Mouse (Mus musculus): Measurements from ENCODE around the gene 1110008P14Rik. TPM values are rescaled to one million over a fixed set of nuclear protein-coding genes. Genes with fewer than 3 reads are reported as not detected.

Gene 1110008P14Rik
- polyA plus RNA-seq (2014; fragmentation: Illumina TruSeq; extraction: RNeasy Lipid Tissue Mini Kit (QIAGEN cat#74804); ENCODE audit: low read depth, low replicate concordance) = 1.6 TPM

GRCm38 (mm10) chr2:32381775-32382223, at the start of gene 1110008P14Rik:
Gene 1110008P14Rik, minus strand, starts transcription at chr2:32381938.

GRCm38 (mm10) chr2:32395484-32395945, 13.8 kb upstream of the 1110008P14Rik start, which contains the start of gene Ptges2:
Gene Ptges2, plus strand, starts transcription at chr2:32395896.

GRCm38 (mm10) chr2:32387706-32388490, 6.2 kb upstream of the 1110008P14Rik start, which contains the start of gene Lcn2:
Gene Lcn2, minus strand, starts transcription at chr2:32388252.

GRCm38 (mm10) chr2:32353007-32353542, 28.7 kb downstream of the 1110008P14Rik start, which contains the start of gene Dnm1:
Gene Dnm1, minus strand, starts transcription at chr2:32353338.

GRCm38 (mm10) chr2:32352151-32353006, 29.4 kb downstream of the 1110008P14Rik start, which contains the start of gene Ciz1:
Gene Ciz1, plus strand, starts transcription at chr2:32352327.

Other genes with a start within 250 kb of the 1110008P14Rik start
- 21.5 TPM for gene Prrc2b, start 230.9 kb downstream of the 1110008P14Rik start, polyA plus RNA-seq (2014; fragmentation: Illumina TruSeq; extraction: RNeasy Lipid Tissue Mini Kit (QIAGEN cat#74804); ENCODE audit: low read depth, low replicate concordance)
- 8.6 TPM for gene Pomt1, start 145.3 kb downstream of the 1110008P14Rik start, polyA plus RNA-seq (2014; fragmentation: Illumina TruSeq; extraction: RNeasy Lipid Tissue Mini Kit (QIAGEN cat#74804); ENCODE audit: low read depth, low replicate concordance)
- gene Uck1, start 121.8 kb downstream of the 1110008P14Rik start, polyA plus RNA-seq (2014; fragmentation: Illumina TruSeq; extraction: RNeasy Lipid Tissue Mini Kit (QIAGEN cat#74804); ENCODE audit: low read depth, low replicate concordance) = 17.3 TPM
- gene Golga2, start 94.6 kb downstream of the 1110008P14Rik start, polyA plus RNA-seq (2014; fragmentation: Illumina TruSeq; extraction: RNeasy Lipid Tissue Mini Kit (QIAGEN cat#74804); ENCODE audit: low read depth, low replicate concordance) = 11.1 TPM
- gene Swi5, start 93.9 kb downstream of the 1110008P14Rik start, polyA plus RNA-seq (2014; fragmentation: Illumina TruSeq; extraction: RNeasy Lipid Tissue Mini Kit (QIAGEN cat#74804); ENCODE audit: low read depth, low replicate concordance) = 354 TPM
- 4.2 TPM for gene Ciz1, start 29.6 kb downstream of the 1110008P14Rik start, polyA plus RNA-seq (2014; fragmentation: Illumina TruSeq; extraction: RNeasy Lipid Tissue Mini Kit (QIAGEN cat#74804); ENCODE audit: low read depth, low replicate concordance)
- 0.40 TPM for gene Dnm1, start 28.6 kb downstream of the 1110008P14Rik start, polyA plus RNA-seq (2014; fragmentation: Illumina TruSeq; extraction: RNeasy Lipid Tissue Mini Kit (QIAGEN cat#74804); ENCODE audit: low read depth, low replicate concordance)
- gene Lcn2, start 6.3 kb upstream of the 1110008P14Rik start, polyA plus RNA-seq (2014; fragmentation: Illumina TruSeq; extraction: RNeasy Lipid Tissue Mini Kit (QIAGEN cat#74804); ENCODE audit: low read depth, low replicate concordance) = 2.1 TPM
- gene Ptges2, start 14.0 kb upstream of the 1110008P14Rik start, polyA plus RNA-seq (2014; fragmentation: Illumina TruSeq; extraction: RNeasy Lipid Tissue Mini Kit (QIAGEN cat#74804); ENCODE audit: low read depth, low replicate concordance) = 1.8 TPM
- gene Naif1, start 68.5 kb upstream of the 1110008P14Rik start, polyA plus RNA-seq (2014; fragmentation: Illumina TruSeq; extraction: RNeasy Lipid Tissue Mini Kit (QIAGEN cat#74804); ENCODE audit: low read depth, low replicate concordance) = 0.85 TPM
- gene Slc25a25, start 69.5 kb upstream of the 1110008P14Rik start, polyA plus RNA-seq (2014; fragmentation: Illumina TruSeq; extraction: RNeasy Lipid Tissue Mini Kit (QIAGEN cat#74804); ENCODE audit: low read depth, low replicate concordance) = 16.5 TPM
- 8.8 TPM for gene Fam102a, start 153.4 kb upstream of the 1110008P14Rik start, polyA plus RNA-seq (2014; fragmentation: Illumina TruSeq; extraction: RNeasy Lipid Tissue Mini Kit (QIAGEN cat#74804); ENCODE audit: low read depth, low replicate concordance)
- gene Dpm2, start 188.9 kb upstream of the 1110008P14Rik start, polyA plus RNA-seq (2014; fragmentation: Illumina TruSeq; extraction: RNeasy Lipid Tissue Mini Kit (QIAGEN cat#74804); ENCODE audit: low read depth, low replicate concordance) = 1.7 TPM
- gene Pip5kl1, start 192.9 kb upstream of the 1110008P14Rik start, polyA plus RNA-seq (2014; fragmentation: Illumina TruSeq; extraction: RNeasy Lipid Tissue Mini Kit (QIAGEN cat#74804); ENCODE audit: low read depth, low replicate concordance) = not detected
- not detected for gene 9430097D07Rik, start 193.7 kb upstream of the 1110008P14Rik start, polyA plus RNA-seq (2014; fragmentation: Illumina TruSeq; extraction: RNeasy Lipid Tissue Mini Kit (QIAGEN cat#74804); ENCODE audit: low read depth, low replicate concordance)
- gene St6galnac4, start 205.2 kb upstream of the 1110008P14Rik start, polyA plus RNA-seq (2014; fragmentation: Illumina TruSeq; extraction: RNeasy Lipid Tissue Mini Kit (QIAGEN cat#74804); ENCODE audit: low read depth, low replicate concordance) = 0.49 TPM
- 1.4 TPM for gene St6galnac6, start 217.8 kb upstream of the 1110008P14Rik start, polyA plus RNA-seq (2014; fragmentation: Illumina TruSeq; extraction: RNeasy Lipid Tissue Mini Kit (QIAGEN cat#74804); ENCODE audit: low read depth, low replicate concordance)
- gene Ak1, start 239.8 kb upstream of the 1110008P14Rik start, polyA plus RNA-seq (2014; fragmentation: Illumina TruSeq; extraction: RNeasy Lipid Tissue Mini Kit (QIAGEN cat#74804); ENCODE audit: low read depth, low replicate concordance) = 3.7 TPM

Data from kidney, adult 10 weeks (tissue).